Mouse (Mus musculus): Measurements from ENCODE around the gene Acadvl. TPM values are rescaled to one million over a fixed set of nuclear protein-coding genes. Genes with fewer than 3 reads are reported as not detected.

Acadvl gene
- polyA plus RNA-seq, 1 experiment = 88.6 TPM

DNA sequence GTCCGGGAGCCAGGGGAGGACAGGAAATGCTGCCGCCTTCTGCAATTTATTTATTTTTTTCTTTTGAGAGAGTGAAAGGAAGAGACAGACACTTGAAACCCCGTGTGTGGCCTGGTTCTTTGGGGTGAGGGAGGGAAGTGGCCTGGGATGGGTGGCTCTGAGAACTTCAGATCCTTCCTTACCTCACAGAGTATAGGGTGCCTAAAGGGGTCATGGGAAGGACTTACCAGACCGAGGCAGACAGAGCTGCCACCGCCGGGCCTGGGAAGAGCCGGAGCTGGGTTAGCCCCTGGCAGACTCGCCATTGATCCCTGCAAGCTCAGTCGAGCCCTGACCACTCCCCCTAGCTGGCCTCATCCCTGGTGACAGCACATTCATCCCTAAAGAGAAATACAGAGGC is 30.2 kb upstream of the Acadvl start:
- DNase-seq = no peak
- TF ChIP-seq POLR2A (IDR thresholded peaks at IDR 0.05; ENCODE audit: borderline replicate concordance, extremely low read depth, low read depth, low read length) = no peak
- TF ChIP-seq CTCF (IDR thresholded peaks at IDR 0.05; ENCODE audit: insufficient read depth, low read length) = no peak
- Histone ChIP-seq H3K4me1 (ENCODE audit: control insufficient read depth, insufficient read depth, low read length) (no peaks in the 10 kb centered on the region), H3K4me3 (replicated peaks; ENCODE audit: extremely low read depth, low read depth, low read length) (no peak overlapping the region)
- 41% methylated on average over 9 of the region's 9 CpGs for WGBS

DNA sequence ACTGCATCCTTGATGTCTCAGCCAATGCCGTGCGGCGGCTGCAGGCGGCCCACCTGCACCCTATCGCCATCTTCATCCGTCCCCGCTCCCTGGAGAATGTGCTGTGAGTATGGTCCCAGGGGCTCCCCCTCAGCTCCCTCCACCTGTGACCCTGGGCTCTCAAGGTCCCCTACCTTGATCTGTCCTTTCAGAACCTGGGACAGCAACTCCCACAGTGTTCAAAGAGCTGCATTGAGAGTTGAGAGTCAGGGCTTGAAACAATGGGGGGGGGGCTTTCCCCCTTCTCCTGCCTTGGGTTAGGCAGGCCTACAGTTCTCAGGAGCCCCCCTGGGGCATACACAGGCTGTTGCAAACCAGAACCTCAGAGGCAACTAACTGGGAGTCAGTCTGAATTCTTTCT is 28.5 kb upstream of the Acadvl start:
- 88% methylated on average over 7 of the region's 7 CpGs for WGBS

GRCm38 (mm10) chr11:70042309-70043085 is 27.3 kb upstream of the Acadvl start:
- TF ChIP-seq POLR2A (IDR thresholded peaks at IDR 0.05; ENCODE audit: borderline replicate concordance, extremely low read depth, low read depth, low read length) = no peak
- TF ChIP-seq CTCF (IDR thresholded peaks at IDR 0.05; ENCODE audit: insufficient read depth, low read length) = no peak
- no peaks in the 10 kb centered on the region for H3K4me1 ChIP-seq (ENCODE audit: control insufficient read depth, insufficient read depth, low read length)
- no peak for DNase-seq
- no peak overlapping the region for H3K4me3 ChIP-seq (replicated peaks; ENCODE audit: extremely low read depth, low read depth, low read length)
- 86% methylated on average over 23 of the region's 23 CpGs for WGBS

More for the DNA sequence above, 28.5 kb upstream of the Acadvl start:
- Histone ChIP-seq H3K4me1 (ENCODE audit: control insufficient read depth, insufficient read depth, low read length) (no peaks in the 10 kb centered on the region), H3K4me3 (replicated peaks; ENCODE audit: extremely low read depth, low read depth, low read length) (no peak overlapping the region)
- TF ChIP-seq POLR2A (IDR thresholded peaks at IDR 0.05; ENCODE audit: borderline replicate concordance, extremely low read depth, low read depth, low read length) (no peak), CTCF (IDR thresholded peaks at IDR 0.05; ENCODE audit: insufficient read depth, low read length) (no peak)
- DNase-seq = no peak

DNA sequence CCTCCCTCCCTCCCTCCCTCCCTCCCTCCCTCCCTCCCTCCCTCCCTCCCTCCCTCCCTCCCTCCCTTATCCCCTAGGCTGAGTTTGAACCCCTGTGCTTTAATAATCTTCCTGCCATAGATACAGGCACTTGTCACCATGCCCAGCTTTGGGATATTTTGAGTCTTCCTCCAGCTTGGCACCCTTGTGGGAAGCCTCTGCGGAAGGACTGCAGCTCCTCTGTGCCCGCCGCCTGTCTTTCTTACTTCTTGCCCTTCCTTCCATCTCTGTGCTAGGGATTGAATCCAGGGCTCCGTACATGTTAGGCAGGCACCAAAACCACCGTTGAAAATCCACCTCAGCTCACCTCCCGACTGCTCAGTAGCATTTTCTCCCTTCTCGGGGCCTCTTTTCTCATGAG is 25.0 kb upstream of the Acadvl start:
- no peak for DNase-seq
- no peak overlapping the region for H3K4me3 ChIP-seq (replicated peaks; ENCODE audit: extremely low read depth, low read depth, low read length)
- WGBS = 83% methylated on average over 7 of the region's 7 CpGs
- no peaks in the 10 kb centered on the region for H3K4me1 ChIP-seq (ENCODE audit: control insufficient read depth, insufficient read depth, low read length)
- TF ChIP-seq POLR2A (IDR thresholded peaks at IDR 0.05; ENCODE audit: borderline replicate concordance, extremely low read depth, low read depth, low read length) = no peak
- TF ChIP-seq CTCF (IDR thresholded peaks at IDR 0.05; ENCODE audit: insufficient read depth, low read length) = no peak

DNA sequence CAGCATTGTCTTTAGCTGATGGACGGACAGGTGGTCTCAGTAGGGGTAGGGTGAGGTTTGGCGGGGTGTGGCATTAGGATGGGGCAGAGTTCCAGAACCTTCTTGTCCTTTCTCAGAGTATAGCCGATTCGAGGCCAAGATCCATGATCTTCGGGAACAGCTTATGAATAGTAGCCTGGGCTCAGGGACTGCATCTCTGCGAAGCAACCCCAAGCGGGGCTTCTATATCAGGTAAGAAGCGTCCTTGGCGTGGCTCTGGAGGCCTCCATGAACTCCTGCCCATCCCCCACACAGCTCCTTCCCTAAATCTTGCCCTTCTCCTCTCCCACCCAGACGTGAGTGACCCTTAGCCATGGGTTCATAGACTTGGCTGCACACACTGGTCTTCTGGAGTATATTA is 24.4 kb upstream of the Acadvl start:
- TF ChIP-seq POLR2A (IDR thresholded peaks at IDR 0.05; ENCODE audit: borderline replicate concordance, extremely low read depth, low read depth, low read length) = no peak
- no peak for TF ChIP-seq CTCF (IDR thresholded peaks at IDR 0.05; ENCODE audit: insufficient read depth, low read length)
- 93% methylated on average over 10 of the region's 10 CpGs for WGBS
- no peaks in the 10 kb centered on the region for H3K4me1 ChIP-seq (ENCODE audit: control insufficient read depth, insufficient read depth, low read length)
- no peak overlapping the region for H3K4me3 ChIP-seq (replicated peaks; ENCODE audit: extremely low read depth, low read depth, low read length)
- no peak for DNase-seq

GRCm38 (mm10) chr11:70038174-70038573 is 23.0 kb upstream of the Acadvl start:
- no peaks in the 10 kb centered on the region for H3K4me1 ChIP-seq (ENCODE audit: control insufficient read depth, insufficient read depth, low read length)
- 51% methylated on average over 7 of the region's 7 CpGs for WGBS
- TF ChIP-seq CTCF (IDR thresholded peaks at IDR 0.05; ENCODE audit: insufficient read depth, low read length) = no peak
- TF ChIP-seq POLR2A (IDR thresholded peaks at IDR 0.05; ENCODE audit: borderline replicate concordance, extremely low read depth, low read depth, low read length) = no peak
- DNase-seq = no peak
- no peak overlapping the region for H3K4me3 ChIP-seq (replicated peaks; ENCODE audit: extremely low read depth, low read depth, low read length)

GRCm38 (mm10) chr11:70031321-70031670 is 16.1 kb upstream of the Acadvl start:
- Histone ChIP-seq H3K4me3 (replicated peaks; ENCODE audit: extremely low read depth, low read depth, low read length) (no peak overlapping the region), H3K4me1 (ENCODE audit: control insufficient read depth, insufficient read depth, low read length) (peaks cover 9% of the 10 kb centered on the region; the same call in 1 of the 2 replicates)
- no peak for DNase-seq
- TF ChIP-seq POLR2A (IDR thresholded peaks at IDR 0.05; ENCODE audit: borderline replicate concordance, extremely low read depth, low read depth, low read length) = no peak
- TF ChIP-seq CTCF (IDR thresholded peaks at IDR 0.05; ENCODE audit: insufficient read depth, low read length) = no peak
- 96% methylated on average over 11 of the region's 11 CpGs for WGBS

GRCm38 (mm10) chr11:70030651-70031320 is 15.6 kb upstream of the Acadvl start:
- DNase-seq = no peak
- Histone ChIP-seq H3K4me1 (ENCODE audit: control insufficient read depth, insufficient read depth, low read length) (peaks cover 9% of the 10 kb centered on the region; the same call in 1 of the 2 replicates), H3K4me3 (replicated peaks; ENCODE audit: extremely low read depth, low read depth, low read length) (no peak overlapping the region)
- TF ChIP-seq CTCF (IDR thresholded peaks at IDR 0.05; ENCODE audit: insufficient read depth, low read length) (no peak), POLR2A (IDR thresholded peaks at IDR 0.05; ENCODE audit: borderline replicate concordance, extremely low read depth, low read depth, low read length) (no peak)
- 93% methylated on average over 28 of the region's 28 CpGs for WGBS

GRCm38 (mm10) chr11:70029829-70030550 is 14.8 kb upstream of the Acadvl start:
- peaks cover 9% of the 10 kb centered on the region; the same call in 1 of the 2 replicates for H3K4me1 ChIP-seq (ENCODE audit: control insufficient read depth, insufficient read depth, low read length)
- WGBS = 44% methylated on average over 11 of the region's 11 CpGs
- H3K4me3 ChIP-seq (replicated peaks; ENCODE audit: extremely low read depth, low read depth, low read length) = no peak overlapping the region
- DNase-seq = no peak
- TF ChIP-seq POLR2A (IDR thresholded peaks at IDR 0.05; ENCODE audit: borderline replicate concordance, extremely low read depth, low read depth, low read length) = no peak
- no peak for TF ChIP-seq CTCF (IDR thresholded peaks at IDR 0.05; ENCODE audit: insufficient read depth, low read length)
